Mouse (Mus musculus) CH12.LX (cell line): ENCODE measurements around the gene Tom1. TPM values are rescaled to one million over a fixed set of nuclear protein-coding genes. Genes with fewer than 3 reads are reported as not detected.

Experiments used
- DNase-seq: peaks from one replicate; pipeline ENCODE4 v3.0.0-alpha.2; 2013; ENCODE audit errors: extremely low read depth
- H3K27ac ChIP-seq: 2 replicates; pipeline ENCODE4 v1.5.1; 2012; ENCODE audit warnings: low read depth, mild to moderate bottlenecking, control low read depth, moderate library complexity; ENCODE audit not compliant: insufficient read depth
- H3K27me3 ChIP-seq: replicated peaks from 2 replicates; pipeline ENCODE3; 2012; ENCODE audit warnings: inconsistent platforms
- H3K36me3 ChIP-seq, 2 experiments: replicated peaks in 1 of 2; 2 replicates each; pipeline versions ENCODE3 to v1.6.1; 2012; ENCODE audit warnings: inconsistent platforms in 1 of 2, low read length in 1 of 2, mild to moderate bottlenecking in 1 of 2, mixed read lengths in 1 of 2, moderate library complexity in 1 of 2; ENCODE audit not compliant: control insufficient read depth in 1 of 2, insufficient read depth in 1 of 2
- H3K4me1 ChIP-seq, 2 experiments: 2 replicates each; pipeline ENCODE4 v1.6.1; 2012; ENCODE audit warnings: inconsistent platforms in 1 of 2, moderate library complexity in 1 of 2; ENCODE audit not compliant: insufficient read depth in 2 of 2, control insufficient read depth in 1 of 2
- H3K4me2 ChIP-seq: 2 replicates; pipeline ENCODE4 v1.6.1; 2012; ENCODE audit warnings: low read depth, mild to moderate bottlenecking, control low read depth; ENCODE audit not compliant: poor library complexity, insufficient read depth, severe bottlenecking
- H3K4me3 ChIP-seq, 3 experiments: fragments of 150-350 bp in 1 of 3; sonication (generic) in 1 of 3; replicated peaks in 1 of 3; 2 replicates each; pipeline versions ENCODE3 to v1.5.1; 2011 to 2012; ENCODE audit warnings: low read depth in 2 of 3, low read length in 2 of 3, mild to moderate bottlenecking in 2 of 3, moderate library complexity in 2 of 3, control low read depth in 1 of 3, improper control_type of control experiment in 1 of 3, inconsistent platforms in 1 of 3, mixed read lengths in 1 of 3; ENCODE audit not compliant: poor library complexity in 1 of 3
- H3K79me2 ChIP-seq: replicated peaks from 2 replicates; pipeline ENCODE4 v1.6.1; 2012; ENCODE audit warnings: mild to moderate bottlenecking, moderate library complexity; ENCODE audit not compliant: control insufficient read depth, poor library complexity, insufficient read depth, severe bottlenecking; ENCODE audit errors: extremely low read depth
- H3K9ac ChIP-seq: 2 replicates; pipeline ENCODE4 v1.6.1; 2012; ENCODE audit warnings: low read depth, mild to moderate bottlenecking, control low read depth, moderate library complexity; ENCODE audit not compliant: insufficient read depth
- H3K9me3 ChIP-seq: replicated peaks from 2 replicates; pipeline ENCODE3; 2012; ENCODE audit warnings: low read length, inconsistent platforms, mixed read lengths
- BHLHE40 ChIP-seq: IDR thresholded peaks from 2 replicates; pipeline ENCODE4 v1.6.1; 2011; ENCODE audit warnings: mild to moderate bottlenecking, low read depth, low read length, improper control_type of control experiment
- CHD1 ChIP-seq: IDR thresholded peaks from 2 replicates; pipeline ENCODE4 v1.6.1; 2012; ENCODE audit warnings: low read depth, low read length, improper control_type of control experiment, inconsistent platforms
- CHD2 ChIP-seq: IDR thresholded peaks from 2 replicates; pipeline ENCODE4 v1.6.1; 2011; ENCODE audit warnings: low read length, improper control_type of control experiment
- ELF1 ChIP-seq: IDR thresholded peaks from 2 replicates; pipeline ENCODE4 v1.6.1; 2014; ENCODE audit warnings: low read depth, mild to moderate bottlenecking, inconsistent platforms, low read length, improper control_type of control experiment
- EP300 ChIP-seq: IDR thresholded peaks from 2 replicates; pipeline ENCODE4 v1.6.1; 2011; ENCODE audit warnings: low read length, improper control_type of control experiment
- ETS1 ChIP-seq: conservative IDR thresholded peaks from 2 replicates; pipeline ENCODE4 v1.6.1; 2012; ENCODE audit warnings: low read depth, mild to moderate bottlenecking, inconsistent platforms, low read length, improper control_type of control experiment, moderate library complexity
- IRF4 ChIP-seq: IDR thresholded peaks from 2 replicates; pipeline ENCODE4 v1.6.1; 2014; ENCODE audit warnings: low read depth, mild to moderate bottlenecking, inconsistent platforms, low read length, improper control_type of control experiment
- KAT2A ChIP-seq: IDR thresholded peaks from 2 replicates; pipeline ENCODE4 v1.6.1; 2012; ENCODE audit warnings: low read length, improper control_type of control experiment, inconsistent platforms; ENCODE audit not compliant: insufficient replicate concordance
- MAFK ChIP-seq: IDR thresholded peaks from 2 replicates; pipeline ENCODE4 v1.6.1; 2011; ENCODE audit warnings: low read length, improper control_type of control experiment; ENCODE audit not compliant: insufficient replicate concordance
- MAX ChIP-seq: IDR thresholded peaks from 2 replicates; pipeline ENCODE4 v1.6.1; 2011; ENCODE audit warnings: low read length, improper control_type of control experiment
- MAZ ChIP-seq: IDR thresholded peaks from 2 replicates; pipeline ENCODE4 v1.6.1; 2012; ENCODE audit warnings: low read depth, mild to moderate bottlenecking, inconsistent platforms, low read length, improper control_type of control experiment, moderate library complexity
- MEF2A ChIP-seq: IDR thresholded peaks from 2 replicates; pipeline ENCODE4 v1.6.1; 2014; ENCODE audit warnings: low read depth, mild to moderate bottlenecking, inconsistent platforms, low read length, improper control_type of control experiment, borderline replicate concordance
- MXI1 ChIP-seq: IDR thresholded peaks from 2 replicates; pipeline ENCODE4 v1.6.1; 2011; ENCODE audit warnings: mild to moderate bottlenecking, low read depth, low read length, improper control_type of control experiment
- NELFE ChIP-seq: IDR thresholded peaks from 2 replicates; pipeline ENCODE4 v1.6.1; 2011; ENCODE audit warnings: low read depth, low read length, improper control_type of control experiment
- POLR2AphosphoS2 ChIP-seq: IDR thresholded peaks from 2 replicates; pipeline ENCODE4 v1.6.1; 2011; ENCODE audit warnings: low read depth, low read length, improper control_type of control experiment
- SIN3A ChIP-seq: IDR thresholded peaks from 2 replicates; pipeline ENCODE4 v1.6.1; 2012; ENCODE audit warnings: low read length, improper control_type of control experiment, inconsistent platforms
- TBP ChIP-seq: conservative IDR thresholded peaks from 2 replicates; pipeline ENCODE4 v1.6.1; 2011; ENCODE audit warnings: low read depth, low read length, improper control_type of control experiment
- USF2 ChIP-seq: conservative IDR thresholded peaks from 2 replicates; pipeline ENCODE4 v1.6.1; 2011; ENCODE audit warnings: low read depth, low read length, improper control_type of control experiment
- ZNF384 ChIP-seq: IDR thresholded peaks from 2 replicates; pipeline ENCODE4 v1.6.1; 2012; ENCODE audit warnings: low read depth, low read length, improper control_type of control experiment, inconsistent platforms
- dilution Hi-C: fragments of 300-500 bp; cut with MboI; formaldehyde crosslinking; loops from 2 replicates; pipeline ENCODE4 v1.14.3; 2020; ENCODE audit warnings: low sequenced_read_pairs; ENCODE audit not compliant: extremely low pct_unique_long_range_greater_than_20kb, extremely low pct_ligation_motif_present
- in situ Hi-C: fragments of 300-500 bp; cut with MboI; formaldehyde crosslinking; loops from 3 replicates; pipeline ENCODE4 v1.14.3; 2019; ENCODE audit warnings: low sequenced_read_pairs, low pct_ligation_motif_present, low pct_unique_long_range_greater_than_20kb, mixed read lengths
- polyA plus RNA-seq: library from polyadenylated mRNA; unstranded; fragments of >175 nt; gene quantifications from 2 replicates; pipeline ENCODE4 v1.2.1, GENCODE M21; 2012; ENCODE audit warnings: low read depth; ENCODE audit not compliant: insufficient read length
- total RNA-seq, 2 experiments: library from RNA; depleted of rRNA; stranded (reverse); fragments of 300-350 nt in 1 of 2; fragments of >200 nt in 1 of 2; gene quantifications; 2 replicates each; pipeline ENCODE4 v1.2.3; 2012 to 2014

The Tom1 gene
- total and polyA plus RNA-seq, 3 experiments: 13.4 to 25.3 (median 18.4) TPM

DNA sequence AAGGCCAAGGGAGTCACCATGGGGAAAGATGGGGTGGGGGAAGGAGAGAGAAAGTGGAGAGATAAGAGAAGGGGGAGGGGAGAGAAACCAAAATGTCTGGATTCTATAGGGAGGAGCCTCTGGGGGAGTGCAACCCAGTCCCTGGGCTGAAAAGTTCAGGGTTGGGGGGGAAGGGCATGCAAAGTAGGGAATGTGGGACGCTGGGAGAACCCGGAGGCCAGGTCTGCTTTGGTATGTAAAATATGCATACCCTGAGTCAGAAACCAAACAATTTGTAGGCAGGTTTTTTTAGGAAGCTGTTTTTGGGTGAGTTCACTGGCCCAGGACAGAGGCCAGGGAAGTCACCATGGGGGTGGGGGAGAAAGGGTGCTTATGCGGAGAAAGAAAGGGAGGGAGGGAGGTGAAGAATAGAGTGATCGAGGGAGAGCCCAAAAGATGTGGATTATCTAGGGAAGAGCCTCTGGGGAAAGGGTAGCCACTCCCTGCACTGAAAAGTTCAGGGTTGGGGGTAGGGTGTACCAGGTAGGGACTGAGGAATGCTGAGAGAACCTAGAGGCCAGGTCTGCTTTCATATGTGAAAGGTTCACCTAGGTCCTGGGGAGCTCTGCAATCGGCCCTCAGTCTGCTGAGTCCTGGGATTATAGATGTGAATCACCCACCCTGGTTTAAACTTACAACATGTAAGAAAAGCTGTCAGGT, 15.1 kb upstream of the Tom1 start:
- H3K79me2 ChIP-seq: peaks cover 16% of the 10 kb centered on the region
- peak overlapping the region; percentile 62 for H3K27ac ChIP-seq
- H3K4me1 ChIP-seq: peaks cover 7 to 57% of the 10 kb centered on the region in 2 experiments; a peak in 3 of 4 replicates
- in situ Hi-C loops: no loop called here
- peaks cover 12% of the 10 kb centered on the region for H3K9me3 ChIP-seq
- peak; percentile 86 for DNase-seq
- dilution Hi-C loops: no loop called here
- peak overlapping the region; percentile 76 for H3K4me2 ChIP-seq
- TF ChIP-seq MEF2A (peak; percentile 74), ETS1 (peak; percentile 75), CHD1 (peak; percentile 23; the same call in 1 of the 2 replicates), ELF1 (peak; percentile 40; the same call in 1 of the 2 replicates), EP300 (peak; percentile 50; the same call in 1 of the 2 replicates), KAT2A (no peak), BHLHE40 (peak; percentile 46; the same call in 1 of the 2 replicates), MXI1 (peak; percentile 11; the same call in 1 of the 2 replicates), MAX (no peak), ZNF384 (peak; percentile 69; the same call in 1 of the 2 replicates), MAZ (peak; percentile 70; the same call in 1 of the 2 replicates), TBP (no peak), CHD2 (peak; percentile 84), MAFK (0 out of 2 replicates have a peak, but pooled peaks have one; percentile 18), IRF4 (peak; percentile 65; the same call in 1 of the 2 replicates), SIN3A (0 out of 2 replicates have a peak, but pooled peaks have one; percentile 44), NELFE (no peak), USF2 (no peak), POLR2AphosphoS2 (no peak)
- TF ChIP-seq, all 38 proteins: peak for 13
- H3K27me3 ChIP-seq: no peaks in the 10 kb centered on the region
- H3K9ac ChIP-seq: peak overlapping the region; percentile 62
- peak overlapping the region in 1 of 3 experiments; percentile 6 for H3K4me3 ChIP-seq
- peaks cover 20 to 57% of the 10 kb centered on the region in 2 experiments for H3K36me3 ChIP-seq
